Mouse (Mus musculus) MEL (cell line): ENCODE data around the gene G3bp2.

Source experiments
- GABPA ChIP-seq: IDR thresholded peaks from 2 replicates; pipeline ENCODE4 v1.6.1; 2012; ENCODE audit warnings: low read depth, mild to moderate bottlenecking, inconsistent platforms, low read length, improper control_type of control experiment, moderate library complexity
- MAX ChIP-seq: IDR thresholded peaks from 2 replicates; pipeline ENCODE4 v1.6.1; 2011; ENCODE audit warnings: low read length, improper control_type of control experiment
- MYB ChIP-seq: IDR thresholded peaks from 2 replicates; pipeline ENCODE4 v1.6.1; 2011; ENCODE audit warnings: mild to moderate bottlenecking, low read depth, low read length, improper control_type of control experiment

- TF ChIP-seq MYB (no peak), MAX (no peak), GABPA (no peak)
These were observed 10.5 kb upstream of the G3bp2 start for GRCm38 (mm10) chr5:92094062-92094415.
